Mouse (Mus musculus): ENCODE data around the gene Mcmbp.
A peak's percentile ranks its signal among the peaks of the same experiment; 100 is the strongest.

The Mcmbp gene

DNA sequence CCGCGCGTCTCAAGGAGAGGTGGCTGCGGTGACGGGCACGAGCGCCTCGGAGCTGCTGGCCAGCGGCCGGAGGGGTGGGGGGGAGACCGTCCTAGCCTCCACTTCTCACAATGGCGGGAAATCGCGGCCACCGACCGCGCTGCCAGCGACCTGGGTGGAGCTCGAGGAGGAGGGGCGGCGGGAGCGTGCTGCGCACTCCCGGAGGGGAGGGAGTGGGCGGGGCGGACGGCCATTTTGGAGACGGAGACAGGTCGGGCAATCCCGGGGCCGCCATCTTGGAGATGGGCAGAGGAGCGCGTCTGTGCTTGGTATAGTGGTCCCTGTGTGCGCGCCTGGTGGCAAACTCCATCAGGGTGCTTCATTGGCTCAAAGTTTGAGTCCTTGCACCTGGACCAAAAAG, at the start of gene Mcmbp:
Gene Mcmbp (minus strand): TSS at position 162 of the 400 bp plus-strand sequence.
- DNase-seq (ENCODE audit: low spot score in 2 of 2) = peak; percentile 97 to 98

DNA sequence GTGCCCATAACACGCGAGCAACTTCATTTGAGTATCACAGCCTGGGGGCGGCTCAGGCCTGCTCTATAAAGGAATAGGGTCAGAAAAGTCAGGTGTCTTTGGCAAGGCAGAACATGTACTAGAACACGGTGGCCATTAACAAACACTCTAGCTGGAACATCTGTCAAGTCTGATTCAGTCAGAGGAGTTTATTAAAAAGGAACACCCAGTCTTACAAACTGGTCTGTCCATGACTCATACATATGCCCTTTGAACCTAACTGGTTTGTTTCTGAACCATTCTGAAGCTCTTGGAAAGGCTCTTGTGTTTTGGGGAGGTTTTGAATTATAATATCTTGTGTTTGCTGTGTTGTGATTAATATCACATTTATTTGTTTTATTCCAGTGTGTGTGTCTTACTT, 49.8 kb upstream of the Mcmbp start:
- DNase-seq (ENCODE audit: low spot score in 2 of 2) = peak in 1 of 2 experiments; percentile 50

- DNase-seq (ENCODE audit: low spot score in 2 of 2) = no peak
Observed at GRCm38 (mm10) chr7:128781846-128782245, 41.6 kb upstream of the Mcmbp start.

DNA sequence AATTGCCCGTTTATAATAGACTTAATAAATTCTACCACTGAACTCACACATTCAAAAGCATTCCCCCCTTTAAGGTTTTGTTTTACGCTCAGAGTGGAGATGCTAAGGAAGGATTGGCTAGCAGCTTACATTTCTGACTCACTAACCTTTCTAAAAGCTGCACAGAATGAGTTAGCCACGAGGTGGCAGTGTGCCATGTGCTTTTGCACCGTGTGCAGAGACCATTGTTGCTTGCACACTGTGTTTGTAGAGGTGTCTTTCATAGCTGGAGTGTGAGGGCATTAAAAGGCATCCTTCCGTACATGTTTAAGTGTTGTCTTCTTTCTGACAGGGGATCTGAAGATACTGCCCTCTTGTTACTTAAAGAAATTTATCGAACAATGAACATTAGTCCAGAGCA, 39.0 kb upstream of the Mcmbp start:
- peak in 1 of 2 experiments; percentile 21 for DNase-seq (ENCODE audit: low spot score in 2 of 2)

DNA sequence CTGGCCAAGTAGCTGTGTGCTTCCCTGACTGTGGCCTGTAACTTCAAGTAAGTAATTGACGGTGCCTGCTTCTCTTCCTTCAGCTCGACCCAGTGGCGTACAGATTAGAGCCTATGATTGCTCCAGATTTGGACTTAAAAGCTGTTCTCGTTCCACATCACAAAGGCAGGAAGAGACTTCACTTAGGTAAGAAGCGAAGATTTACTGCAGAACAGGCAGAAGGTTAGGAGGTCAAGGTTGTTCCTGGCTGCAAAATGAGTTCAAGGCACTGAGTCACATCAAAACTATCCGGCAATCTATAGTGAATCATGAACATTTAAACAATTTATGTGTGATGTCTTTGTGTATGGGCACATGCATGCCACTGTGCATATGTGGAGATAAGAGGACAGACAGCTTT, 36.9 kb upstream of the Mcmbp start:
- no peak for DNase-seq (ENCODE audit: low spot score in 2 of 2)

- DNase-seq (ENCODE audit: low spot score in 2 of 2) = no peak
Observed at GRCm38 (mm10) chr7:128766696-128767095, 26.4 kb upstream of the Mcmbp start.

DNA sequence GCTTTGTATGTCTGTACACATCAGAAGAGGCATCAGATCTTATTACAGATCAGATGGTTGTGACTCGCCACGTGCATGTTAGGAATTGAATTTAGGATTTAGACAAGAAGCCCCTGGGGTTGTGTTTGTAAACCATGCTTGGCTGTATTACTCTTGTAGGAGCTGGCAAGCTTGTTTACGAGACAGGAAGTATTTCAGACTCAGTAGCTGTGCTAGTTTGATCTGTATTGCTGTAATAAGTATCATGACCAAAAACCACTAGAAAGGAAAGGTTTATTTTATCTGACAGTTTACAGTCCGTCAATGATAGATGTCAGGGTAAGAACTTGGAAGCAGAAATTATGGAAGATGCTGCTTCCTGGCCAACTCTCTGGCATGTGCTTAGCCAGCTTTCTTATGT, 18.7 kb upstream of the Mcmbp start:
- DNase-seq (ENCODE audit: low spot score in 2 of 2) = no peak

- DNase-seq (ENCODE audit: low spot score in 2 of 2) = no peak
Observed at GRCm38 (mm10) chr7:128755396-128755795, 15.1 kb upstream of the Mcmbp start.

DNA sequence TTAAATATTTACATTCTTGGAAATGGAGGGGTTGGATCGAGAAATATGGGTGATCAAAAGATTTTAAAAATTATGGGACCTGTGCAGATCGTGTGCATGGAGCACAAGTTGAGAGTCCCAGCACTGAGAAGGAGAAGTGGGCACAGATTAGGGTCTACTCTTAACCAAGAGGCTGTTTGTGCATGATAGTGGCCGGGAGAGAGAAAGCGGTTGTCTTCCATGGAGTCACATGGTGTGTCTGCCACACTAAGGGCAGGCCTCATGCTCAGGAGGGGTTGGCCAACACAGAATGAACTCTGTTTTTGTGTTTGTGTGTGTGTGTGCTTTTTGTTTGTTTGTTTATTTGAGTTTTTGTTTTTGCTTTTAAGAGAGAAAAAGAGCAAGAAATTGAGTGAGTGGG, 11.7 kb upstream of the Mcmbp start:
- no peak for DNase-seq (ENCODE audit: low spot score in 2 of 2)

DNA sequence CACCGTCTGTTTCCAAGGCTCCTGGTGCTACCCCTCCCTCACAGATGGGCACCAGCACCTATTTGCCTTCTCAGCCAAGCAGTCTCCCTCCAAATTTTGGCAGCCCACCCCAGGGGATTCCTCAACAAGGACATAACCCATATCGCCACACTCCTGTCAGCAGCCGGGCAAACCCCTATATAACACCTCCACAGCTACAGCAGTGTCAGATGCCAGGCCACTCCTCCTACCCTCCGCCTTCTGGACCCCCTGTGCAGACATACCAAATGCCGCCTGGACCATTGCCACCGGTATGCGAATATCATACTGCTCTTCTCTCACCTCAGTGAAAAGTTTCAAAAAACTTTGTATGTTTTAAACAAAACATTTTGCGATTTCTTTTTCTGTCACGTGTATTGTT, 10.0 kb upstream of the Mcmbp start:
- DNase-seq (ENCODE audit: low spot score in 2 of 2) = no peak

GRCm38 (mm10) chr7:128748758-128749157, 8.5 kb upstream of the Mcmbp start:
- peak; percentile 78 to 79 for DNase-seq (ENCODE audit: low spot score in 2 of 2)

DNA sequence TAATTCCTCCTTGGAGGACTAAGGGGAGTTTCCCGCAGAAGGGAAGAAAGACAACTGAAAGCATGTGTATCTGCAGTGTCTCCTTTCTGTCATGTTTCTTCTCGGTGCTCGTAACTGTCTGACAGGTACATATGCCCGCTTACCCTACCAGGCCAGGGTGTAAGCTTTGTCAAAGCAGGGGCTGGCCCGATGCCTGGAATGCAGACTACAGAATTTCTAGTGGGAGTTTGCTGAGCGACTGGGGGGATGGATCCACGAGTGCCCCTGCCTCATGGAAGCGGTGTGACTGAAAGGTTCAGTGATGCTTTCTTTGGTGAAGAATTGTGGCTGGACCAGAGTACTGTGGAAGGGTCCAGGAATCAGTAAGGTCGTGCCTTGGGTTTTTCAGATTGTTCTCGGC, 5.9 kb upstream of the Mcmbp start:
- no peak for DNase-seq (ENCODE audit: low spot score in 2 of 2)

DNA sequence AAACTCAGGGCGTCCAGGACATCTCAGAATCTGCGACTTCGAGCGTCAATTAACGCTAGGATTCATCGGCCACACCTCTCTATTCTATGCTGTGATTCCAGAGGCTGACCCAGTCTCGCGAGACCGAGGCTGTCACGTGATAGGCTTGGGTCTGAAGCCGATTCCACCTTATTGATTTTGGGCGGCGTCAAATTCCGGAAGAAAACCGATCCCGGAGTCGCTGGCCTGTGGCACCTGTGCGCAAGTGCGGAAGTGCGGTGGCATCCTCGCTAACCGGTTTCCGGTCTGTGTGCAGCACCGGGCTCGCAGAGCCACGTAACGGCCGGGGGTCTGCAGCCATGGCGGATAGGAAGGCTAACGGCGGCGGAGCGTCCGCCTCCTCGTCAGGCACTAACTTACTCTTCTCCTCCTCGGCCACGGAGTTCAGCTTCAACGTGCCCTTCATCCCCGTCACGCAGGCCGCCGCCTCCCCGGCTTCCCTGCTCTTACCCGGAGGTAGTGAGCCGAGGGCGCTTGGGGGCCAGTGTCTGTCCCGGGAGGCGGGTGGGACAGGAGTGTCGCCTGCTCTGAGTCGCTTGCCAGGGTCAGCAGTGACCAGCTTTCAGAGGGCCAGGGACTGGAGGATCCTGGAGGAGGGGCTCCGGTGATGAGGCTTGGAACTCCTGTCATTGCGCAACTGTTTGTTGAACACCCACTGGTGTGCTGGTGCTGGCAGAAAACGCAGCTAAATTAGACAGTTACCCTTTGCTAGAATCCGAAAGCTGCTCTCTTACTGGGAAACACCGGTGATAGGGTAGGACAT, 4.6 kb upstream of the Mcmbp start, which contains the start of gene Sec23ip:
Gene Sec23ip (plus strand): TSS at position 260 of the 802 bp plus-strand sequence.
- DNase-seq (ENCODE audit: low spot score in 2 of 2) = peak; percentile 94 to 96

- no peak for DNase-seq (ENCODE audit: low spot score in 2 of 2)
Observed at GRCm38 (mm10) chr7:128743898-128744297, 3.6 kb upstream of the Mcmbp start.

DNA sequence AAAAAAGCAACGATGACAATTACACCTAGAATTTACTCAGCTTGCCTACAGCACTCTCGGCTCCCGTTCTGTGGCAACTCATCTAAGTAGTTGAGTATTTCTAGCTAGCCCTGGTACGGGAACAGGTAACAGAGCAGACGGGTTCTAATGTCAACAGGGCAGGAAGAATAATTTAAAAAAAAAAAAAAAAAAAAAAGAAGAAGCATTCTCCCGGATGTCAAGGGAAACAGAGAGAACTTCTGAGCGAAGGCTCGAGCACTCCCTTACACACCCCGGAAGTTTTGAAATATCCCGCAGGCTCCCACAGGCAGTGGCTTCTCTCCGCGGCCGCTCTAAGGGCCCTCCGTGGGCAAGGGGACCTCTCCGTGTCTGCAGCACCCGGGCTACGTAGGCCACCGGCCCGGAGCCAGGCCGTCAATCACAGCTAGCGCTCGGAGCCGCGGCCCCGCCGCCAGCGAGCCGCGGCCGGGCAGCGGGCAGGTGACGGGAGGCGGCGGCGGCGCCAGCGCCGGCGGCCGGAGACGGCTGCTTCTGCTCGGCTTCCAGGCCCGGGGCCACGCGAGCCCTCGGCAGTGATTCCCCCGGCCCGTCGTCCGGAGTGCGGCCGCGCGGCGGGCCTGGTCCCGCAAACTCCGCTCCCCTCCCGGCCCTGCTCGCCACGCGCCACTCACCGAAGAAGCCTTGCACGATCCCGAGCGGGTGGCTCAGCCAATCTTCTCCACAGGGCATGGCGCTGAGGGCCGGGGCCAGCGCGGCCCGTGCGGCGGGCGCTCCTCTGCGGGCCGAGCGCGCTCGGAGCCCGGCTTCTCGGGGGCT, 625 bp downstream of the Mcmbp start:
- DNase-seq (ENCODE audit: low spot score in 2 of 2) = peak; percentile 57 to 81

GRCm38 (mm10) chr7:128739116-128739461, 1.2 kb downstream of the Mcmbp start:
- no peak for DNase-seq (ENCODE audit: low spot score in 2 of 2)

DNA sequence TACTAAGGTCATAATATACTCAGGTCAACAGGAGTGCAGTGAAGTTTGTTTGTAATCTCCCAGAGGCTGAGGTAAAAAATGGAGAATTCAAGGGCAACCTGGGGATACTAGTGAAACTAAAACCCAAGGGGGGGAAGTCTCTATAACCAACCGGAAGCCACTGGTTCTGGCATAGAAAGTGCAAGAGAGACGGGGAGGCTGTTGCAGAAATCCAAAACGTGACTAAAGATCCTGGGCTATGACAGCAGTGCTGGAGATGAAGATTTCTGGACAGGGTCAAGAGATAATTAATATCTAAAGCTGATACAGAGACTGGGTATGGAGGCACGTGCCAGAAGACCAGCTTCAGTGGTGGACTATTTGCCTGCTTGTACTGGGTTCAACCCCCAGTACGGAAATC, 2.3 kb downstream of the Mcmbp start:
- no peak for DNase-seq (ENCODE audit: low spot score in 2 of 2)

DNA sequence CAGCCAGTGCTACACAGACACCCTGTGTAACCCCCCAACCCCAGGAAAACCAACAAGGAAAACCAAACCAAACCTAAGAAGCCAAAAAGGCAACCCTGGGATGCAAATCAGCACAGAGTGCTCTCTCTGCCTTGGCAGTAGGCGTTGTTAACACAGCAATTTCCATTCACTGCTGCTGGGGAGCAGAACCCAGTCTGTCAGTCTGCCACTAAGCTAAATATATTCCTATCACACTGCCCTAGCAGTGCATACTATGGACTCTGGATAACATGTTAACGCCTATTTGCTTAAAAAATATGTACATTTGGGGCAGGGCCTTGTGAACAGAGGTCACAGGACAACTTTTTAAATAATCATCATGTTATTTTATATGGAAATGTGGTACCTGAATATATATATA, 8.7 kb downstream of the Mcmbp start:
- DNase-seq (ENCODE audit: low spot score in 2 of 2) = no peak

- DNase-seq (ENCODE audit: low spot score in 2 of 2) = no peak
Observed at GRCm38 (mm10) chr7:128728738-128729137, 11.6 kb downstream of the Mcmbp start.

- DNase-seq (ENCODE audit: low spot score in 2 of 2) = no peak
Observed at GRCm38 (mm10) chr7:128727701-128728100, 12.6 kb downstream of the Mcmbp start.

- DNase-seq (ENCODE audit: low spot score in 2 of 2) = no peak
Observed at GRCm38 (mm10) chr7:128726999-128727398, 13.3 kb downstream of the Mcmbp start.

DNA sequence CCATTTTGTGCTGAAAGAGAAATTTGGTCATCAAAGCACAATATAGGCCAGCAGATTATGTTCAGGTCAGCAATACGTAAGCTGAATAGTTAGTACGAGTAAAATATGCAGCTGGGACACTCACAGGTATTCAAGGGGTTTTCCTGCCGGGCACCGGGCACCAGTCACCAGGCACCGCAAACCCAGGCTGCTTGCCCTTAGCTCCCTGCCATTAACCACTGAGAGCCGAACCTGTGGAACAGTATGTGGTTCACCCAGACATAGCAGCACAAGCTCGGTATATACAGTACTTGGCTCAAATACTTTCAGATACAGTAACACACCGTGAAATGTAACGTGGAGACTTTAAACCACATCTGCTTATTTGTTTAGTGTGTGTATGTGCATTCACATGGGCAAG, 15.1 kb downstream of the Mcmbp start:
- DNase-seq (ENCODE audit: low spot score in 2 of 2) = no peak

- DNase-seq (ENCODE audit: low spot score in 2 of 2) = peak; percentile 48 to 67
Observed at GRCm38 (mm10) chr7:128724761-128725160, 15.5 kb downstream of the Mcmbp start.

Measured in spleen, postnatal 4 days (tissue).